Mouse (Mus musculus) midbrain, postnatal 0 days (tissue): ENCODE results near the gene Efcab2. TPM values are rescaled to one million over a fixed set of nuclear protein-coding genes. Genes with fewer than 3 reads are reported as not detected.
A peak's percentile ranks its signal among the peaks of the same experiment; 100 is the strongest.

Experiments used
- ATAC-seq: fragments of 200-750 bp; cut with Nextera tagmentation; 2 replicates; pipeline ENCODE4 v1.8.0; 2017; ENCODE audit warnings: moderate number of reproducible peaks, mild to moderate bottlenecking, moderate TSS enrichment, moderate library complexity; ENCODE audit not compliant: low FRiP score
- DNase-seq: peaks from one replicate; pipeline ENCODE4 v3.0.0-alpha.2; 2015; ENCODE audit warnings: low spot score
- H3K27ac ChIP-seq: fragments of 300-500 bp; sonication (generic); 2 replicates; pipeline ENCODE4 v1.5.1; 2014; ENCODE audit warnings: low read depth, mild to moderate bottlenecking, low read length, mixed read lengths
- H3K27me3 ChIP-seq: fragments of 300-500 bp; sonication (generic); 2 replicates; pipeline ENCODE4 v1.6.1; 2014; ENCODE audit warnings: low read length, control low read depth, mixed read lengths; ENCODE audit not compliant: insufficient read depth
- H3K36me3 ChIP-seq: fragments of 300-500 bp; sonication (generic); 2 replicates; pipeline ENCODE4 v1.6.1; 2014; ENCODE audit warnings: low read length, control low read depth, mixed read lengths; ENCODE audit not compliant: insufficient read depth
- H3K4me1 ChIP-seq: fragments of 300-500 bp; sonication (generic); 2 replicates; pipeline ENCODE4 v1.6.1; 2014; ENCODE audit warnings: mild to moderate bottlenecking, control low read depth, antibody characterized with exemption, low read length, mixed read lengths; ENCODE audit not compliant: insufficient read depth
- H3K4me2 ChIP-seq: fragments of 300-500 bp; sonication (generic); 2 replicates; pipeline ENCODE4 v1.6.1; 2014; ENCODE audit warnings: low read depth, mild to moderate bottlenecking, low read length, mixed read lengths; ENCODE audit not compliant: poor library complexity, severe bottlenecking
- H3K4me3 ChIP-seq: fragments of 300-500 bp; sonication (generic); 2 replicates; pipeline ENCODE4 v1.5.1; 2014; ENCODE audit warnings: low read depth, mild to moderate bottlenecking, low read length, moderate library complexity
- H3K9ac ChIP-seq: fragments of 300-500 bp; sonication (generic); replicated peaks from 2 replicates; pipeline ENCODE4 v1.6.1; 2014; ENCODE audit warnings: mild to moderate bottlenecking, low read length, moderate library complexity, mixed read lengths; ENCODE audit not compliant: poor library complexity, severe bottlenecking
- H3K9me3 ChIP-seq: fragments of 300-500 bp; sonication (generic); 2 replicates; pipeline ENCODE4 v1.6.1; 2016; ENCODE audit warnings: low read length, control low read depth
- CTCF ChIP-seq: IDR thresholded peaks from 2 replicates; pipeline ENCODE4 v1.5.1; 2016; ENCODE audit warnings: antibody characterized with exemption, mild to moderate bottlenecking
- WGBS: fragments of 180-500 bp; shearing (Covaris S2); extraction: QIAGEN DNeasy Blood & Tissue Kit; methylation state at CpG from one replicate; pipeline ENCODE4 v1.1.7; 2014; 5-methylcytosine and 5-hydroxymethylcytosine counted together
- microRNA-seq: library from miRNA; unstranded; fragments of <30 nt; microRNA quantifications from one replicate; pipeline ENCODE4, GENCODE M21; 2016; ENCODE audit warnings: borderline number of aligned reads
- polyA plus RNA-seq: library from polyadenylated mRNA; unstranded; fragments of >200 nt; fragmentation: Nextera tagmentation; extraction: Ambion mirVana; gene quantifications from 2 replicates; pipeline ENCODE4 v1.2.1, GENCODE M21; 2015
- total RNA-seq: library from RNA; depleted of rRNA; stranded (reverse); fragments of >200 nt; gene quantifications from 2 replicates; pipeline ENCODE4 v1.2.3, GENCODE M21; 2014; rRNA removed

Efcab2 gene
- total and polyA plus RNA-seq, 2 experiments from 2014 or later, result 5.9 to 13.4 TPM

- Histone ChIP-seq H3K9ac (peak overlapping the region; percentile 77), H3K4me3 (peak overlapping the region; percentile 59), H3K4me1 (no peaks in the 10 kb centered on the region), H3K4me2 (peak overlapping the region; percentile 99), H3K36me3 (no peaks in the 10 kb centered on the region), H3K9me3 (no peaks in the 10 kb centered on the region), H3K27me3 (no peaks in the 10 kb centered on the region), H3K27ac (peak overlapping the region; percentile 87)
- DNase-seq (peak; percentile 55), ATAC-seq (peak; percentile 33)
- WGBS, result under 1% methylated on average over 59 of the region's 59 CpGs
- peak; percentile 33 for TF ChIP-seq CTCF
Measured at GRCm38 (mm10) chr1:178527547-178528361, 121.9 kb downstream of the Efcab2 start.

DNA sequence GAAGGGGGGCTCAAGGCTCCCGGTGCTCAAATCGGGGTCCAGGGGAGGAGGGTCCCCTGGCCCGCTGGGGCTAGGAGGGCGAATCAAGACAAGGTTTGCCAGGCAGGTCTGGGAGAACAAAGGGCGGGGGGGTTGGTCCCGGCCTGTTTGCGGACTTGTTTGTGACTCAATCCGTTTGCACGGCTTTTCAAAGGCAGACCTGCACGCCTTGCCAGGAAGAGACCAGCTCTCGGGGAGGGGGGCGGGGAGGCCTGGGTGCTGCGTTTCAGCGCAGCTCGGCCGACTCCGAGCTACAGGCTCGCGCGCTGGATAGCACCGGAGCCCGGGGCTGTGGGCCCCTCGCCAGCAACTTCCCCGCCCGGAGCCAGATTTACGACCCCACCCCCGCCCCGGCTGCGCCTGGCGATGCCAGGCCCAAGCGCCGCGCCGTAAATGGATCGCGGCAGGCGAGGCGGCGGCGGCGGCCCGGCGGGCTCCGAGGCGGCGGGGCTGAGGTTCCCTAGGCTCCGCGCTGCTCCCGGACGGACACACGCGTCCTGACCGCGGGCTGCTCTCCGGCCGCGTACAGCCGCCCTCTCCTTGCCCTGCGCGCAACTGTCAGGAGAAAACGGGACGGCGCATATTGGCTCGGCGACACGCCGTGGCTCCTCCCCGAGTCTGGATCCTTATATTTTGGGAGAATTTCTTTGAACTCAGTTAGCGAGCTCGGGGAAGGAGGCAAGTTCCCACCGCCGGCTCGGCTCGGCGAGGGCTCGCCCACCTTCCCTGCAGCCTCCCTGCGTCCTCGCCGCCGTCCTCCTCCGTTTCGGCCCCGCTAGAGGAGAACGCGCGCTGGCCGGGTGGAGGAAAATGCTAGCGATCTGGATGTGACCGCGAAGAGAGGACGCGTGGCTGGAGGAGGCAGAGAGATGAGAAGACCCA lies 122.8 kb downstream of the Efcab2 start, which contains the start of gene Kif26b:
Gene Kif26b (plus strand): TSS at position 695 of the 921 bp plus-strand sequence.
- Histone ChIP-seq H3K9ac (peak within 1 kb of the TSS; percentile 77), H3K27me3 (no peaks in the 10 kb centered on the region), H3K4me3 (peak within 1 kb of the TSS; percentile 59), H3K4me1 (no peaks in the 10 kb centered on the region), H3K9me3 (no peaks in the 10 kb centered on the region), H3K4me2 (peak within 1 kb of the TSS; percentile 99), H3K36me3 (no peaks in the 10 kb centered on the region), H3K27ac (peak within 1 kb of the TSS; percentile 87)
- WGBS, result under 1% methylated on average over 89 of the region's 92 CpGs
- ATAC-seq, result peak; percentile 59
- DNase-seq, result peak; percentile 59
- TF ChIP-seq CTCF, result no peak

- Histone ChIP-seq H3K9me3 (no peaks in the 10 kb centered on the region), H3K4me1 (no peaks in the 10 kb centered on the region), H3K27ac (peak overlapping the region; percentile 87), H3K4me3 (peak overlapping the region; percentile 59), H3K4me2 (peak overlapping the region; percentile 99), H3K36me3 (no peaks in the 10 kb centered on the region), H3K9ac (peak overlapping the region; percentile 77), H3K27me3 (no peaks in the 10 kb centered on the region)
- ATAC-seq, result peak; percentile 12; the same call in 1 of the 2 replicates
- WGBS, result 1% methylated on average over 36 of the region's 38 CpGs
- DNase-seq, result peak; percentile 19
- peak; percentile 51; the same call in 1 of the 2 replicates for TF ChIP-seq CTCF
Measured at GRCm38 (mm10) chr1:178529512-178530300, 123.8 kb downstream of the Efcab2 start.

GRCm38 (mm10) chr1:178530301-178531078 lies 124.6 kb downstream of the Efcab2 start:
- DNase-seq, result peak; percentile 84
- Histone ChIP-seq H3K9me3 (no peaks in the 10 kb centered on the region), H3K4me3 (peak overlapping the region; percentile 59), H3K9ac (peak overlapping the region; percentile 77), H3K27ac (peak overlapping the region; percentile 87), H3K4me2 (peak overlapping the region; percentile 99), H3K36me3 (no peaks in the 10 kb centered on the region), H3K4me1 (no peaks in the 10 kb centered on the region), H3K27me3 (no peaks in the 10 kb centered on the region)
- ATAC-seq, result peak; percentile 29; the same call in 1 of the 2 replicates
- under 1% methylated on average over 62 of the region's 62 CpGs for WGBS
- peak; percentile 81 for TF ChIP-seq CTCF

Small RNAs within 50 kb of the gene (microRNA-seq; reads per million reads assigned to microRNA genes)
- gene Gm27458, result not detected

Other genes starting within 250 kb of the Efcab2 start
- gene Desi2, start 218.7 kb upstream of the Efcab2 start, total RNA-seq, result 26.6 and 28.6 TPM in 2 replicates
- 23.4 and 27.9 TPM in 2 replicates for gene Desi2, start 218.7 kb upstream of the Efcab2 start, polyA plus RNA-seq
- 32.0 and 57.6 TPM in 2 replicates for gene Cox20, start 87.0 kb upstream of the Efcab2 start, total RNA-seq
- 92.4 and 108 TPM in 2 replicates for gene Cox20, start 87.0 kb upstream of the Efcab2 start, polyA plus RNA-seq
- 177 and 211 TPM in 2 replicates for gene Hnrnpu, start 68.3 kb upstream of the Efcab2 start, total RNA-seq
- gene Hnrnpu, start 68.3 kb upstream of the Efcab2 start, polyA plus RNA-seq, result 136 and 161 TPM in 2 replicates
- 75.2 and 75.8 TPM in 2 replicates for gene Kif26b, start 123.0 kb downstream of the Efcab2 start, total RNA-seq
- 6.0 and 6.4 TPM in 2 replicates for gene Kif26b, start 123.0 kb downstream of the Efcab2 start, polyA plus RNA-seq